Mouse (Mus musculus) cerebellum, postnatal 36 days (tissue): ENCODE data around the gene Fcgrt.
"Not testable (repeated sequence)": the region's sequence is repeated elsewhere in the genome, so short reads cannot be mapped to it uniquely, and the experiment has no call there.

Experiments used
- DNase-seq, 2 experiments: peaks; one replicate each; pipeline ENCODE4 v3.0.0; 2021 to 2022; ENCODE audit warnings: mixed read lengths in 2 of 2

The Fcgrt gene

GRCm38 (mm10) chr7:45129318-45129717 is 25.7 kb upstream of the Fcgrt start:
- no peak for DNase-seq

GRCm38 (mm10) chr7:45128624-45129246 is 25.1 kb upstream of the Fcgrt start, which contains the start of gene Rpl13a:
TSS of gene Rpl13a (minus strand) at chr7:45128761.
- DNase-seq, result peak; percentile 98 to 99

- DNase-seq, result no peak
Observed at GRCm38 (mm10) chr7:45127700-45128224, 24.1 kb upstream of the Fcgrt start.

GRCm38 (mm10) chr7:45126844-45127699 is 23.4 kb upstream of the Fcgrt start:
- DNase-seq, result no peak

- no peak for DNase-seq
Observed at GRCm38 (mm10) chr7:45126147-45126843, 22.6 kb upstream of the Fcgrt start.

- not testable (repeated sequence) for DNase-seq
Observed at GRCm38 (mm10) chr7:45125649-45126048, 22.0 kb upstream of the Fcgrt start.

- DNase-seq, result no peak
Observed at GRCm38 (mm10) chr7:45125144-45125600, 21.5 kb upstream of the Fcgrt start.

- DNase-seq, result peak; percentile 97 to 99
Observed at GRCm38 (mm10) chr7:45124224-45125143, 20.8 kb upstream of the Fcgrt start, which contains the start of gene Rps11. TSS of gene Rps11 (minus strand) at chr7:45124439.

- DNase-seq, result no peak
Observed at GRCm38 (mm10) chr7:45123186-45123570, 19.5 kb upstream of the Fcgrt start.

GRCm38 (mm10) chr7:45122561-45123185 is 19.0 kb upstream of the Fcgrt start:
- DNase-seq, result no peak

- DNase-seq, result no peak
Observed at GRCm38 (mm10) chr7:45121966-45122365, 18.3 kb upstream of the Fcgrt start.

GRCm38 (mm10) chr7:45121404-45121803 is 17.8 kb upstream of the Fcgrt start:
- no peak for DNase-seq

- no peak for DNase-seq
Observed at GRCm38 (mm10) chr7:45119780-45120709, 16.4 kb upstream of the Fcgrt start.

GRCm38 (mm10) chr7:45118336-45118735 is 14.7 kb upstream of the Fcgrt start:
- DNase-seq, result no peak

GRCm38 (mm10) chr7:45117566-45117965 is 13.9 kb upstream of the Fcgrt start:
- DNase-seq, result no peak

GRCm38 (mm10) chr7:45113476-45113875 is 9.8 kb upstream of the Fcgrt start:
- no peak for DNase-seq

GRCm38 (mm10) chr7:45112529-45112928 is 8.9 kb upstream of the Fcgrt start:
- DNase-seq, result no peak

GRCm38 (mm10) chr7:45111940-45112339 is 8.3 kb upstream of the Fcgrt start:
- no peak for DNase-seq

- DNase-seq, result not testable (repeated sequence)
Observed at GRCm38 (mm10) chr7:45110089-45110488, 6.4 kb upstream of the Fcgrt start.

GRCm38 (mm10) chr7:45107052-45107645 is 3.5 kb upstream of the Fcgrt start:
- no peak for DNase-seq
